Mouse (Mus musculus) liver, adult 2 months (tissue): ENCODE results near the gene Sema6d.

Experiments used
- CTCF ChIP-seq: fragments of 200-500 bp; IDR thresholded peaks from 2 replicates; pipeline ENCODE4 v1.5.1; 2011; ENCODE audit warnings: low read depth, low read length, control low read depth
- POLR2A ChIP-seq: fragments of 200-500 bp; IDR thresholded peaks from 2 replicates; pipeline ENCODE4 v1.6.1; 2011; ENCODE audit warnings: low read length, control low read depth; ENCODE audit not compliant: insufficient read depth; ENCODE audit errors: extremely low read depth

- no peak for TF ChIP-seq CTCF
- no peak for TF ChIP-seq POLR2A
These were observed 232.9 kb downstream of the Sema6d start for GRCm38 (mm10) chr2:124322528-124323215.
